Mouse (Mus musculus) inflammation-experienced regulatory T-cells, adult 6 months (primary cell): ENCODE measurements around the gene Gm11027. TPM values are rescaled to one million over a fixed set of nuclear protein-coding genes. Genes with fewer than 3 reads are reported as not detected.
A peak's percentile ranks its signal among the peaks of the same experiment; 100 is the strongest.
"Not testable (repeated sequence)": the region's sequence is repeated elsewhere in the genome, so short reads cannot be mapped to it uniquely, and the experiment has no call there.

Experiments used
- ATAC-seq: one replicate; pipeline ENCODE4 v1.8.0; 2017
- polyA plus RNA-seq, 3 experiments: library from polyadenylated mRNA; unstranded; fragments of 100-300 nt; shearing (Covaris generic); gene quantifications; one replicate each; pipeline ENCODE4 v1.2.1; 2017

Gm11027 gene
- 1 to 10 TPM in 1 of 3 experiments, not detected in 2; 2.2 TPM for polyA plus RNA-seq

DNA sequence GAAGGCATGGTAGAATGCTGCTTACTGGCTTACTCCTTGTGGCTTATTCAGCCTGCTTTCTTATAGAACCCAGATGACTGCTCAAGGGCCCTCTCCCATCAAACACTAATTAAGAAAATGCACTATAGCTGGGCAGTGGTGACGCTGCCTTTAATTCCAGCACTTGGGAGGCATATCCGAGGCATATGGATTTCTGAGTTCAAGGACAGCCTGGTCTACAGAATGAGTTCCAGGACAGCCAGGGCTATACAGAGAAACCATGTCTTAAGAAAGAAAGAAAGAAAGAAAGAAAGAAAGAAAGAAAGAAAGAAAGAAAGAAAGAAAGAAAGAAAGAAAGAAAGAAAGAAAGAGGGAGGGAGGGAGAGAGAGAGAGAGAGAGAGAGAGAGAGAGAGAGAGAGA is at the start of gene Gm11027:
Gene Gm11027 (plus strand): TSS at position 301 of the 400 bp plus-strand sequence.
- not testable (repeated sequence) for ATAC-seq

DNA sequence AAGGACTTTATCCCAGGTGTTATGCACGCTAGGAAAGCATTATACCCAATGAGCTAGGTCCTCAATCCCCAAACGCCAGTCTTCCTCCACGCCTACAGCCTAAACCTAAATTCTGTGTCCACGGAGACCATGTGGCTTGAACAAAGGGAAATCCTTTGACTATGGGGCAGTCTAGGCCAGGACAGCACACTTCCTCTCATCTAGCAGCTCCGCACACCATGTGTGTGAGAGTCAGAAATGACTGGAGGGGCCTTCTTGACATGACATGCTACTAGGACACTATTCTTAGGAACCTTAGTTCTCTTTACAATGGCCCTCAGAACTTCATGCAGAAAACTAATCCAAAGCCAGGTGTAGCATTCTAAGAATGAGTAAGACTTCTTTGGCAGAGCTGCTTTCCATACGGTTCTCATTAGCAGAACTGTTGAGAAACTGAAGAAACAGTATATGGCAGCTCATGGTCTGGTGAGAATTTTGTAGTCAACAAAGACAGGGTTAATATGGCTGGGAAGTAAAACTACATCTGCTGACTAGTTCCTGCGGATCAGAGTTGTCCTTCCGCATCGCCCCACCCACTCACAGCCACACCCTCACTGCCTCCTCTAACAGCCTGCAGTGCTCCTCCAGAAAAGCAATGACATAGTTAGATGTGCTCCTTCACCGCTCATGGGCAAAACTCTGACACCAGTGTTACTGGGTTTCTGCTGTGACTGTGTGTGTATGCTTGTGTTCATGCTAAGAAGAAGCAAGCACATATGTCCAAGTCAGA is 48.7 kb upstream of the Gm11027 start:
- no peak for ATAC-seq

DNA sequence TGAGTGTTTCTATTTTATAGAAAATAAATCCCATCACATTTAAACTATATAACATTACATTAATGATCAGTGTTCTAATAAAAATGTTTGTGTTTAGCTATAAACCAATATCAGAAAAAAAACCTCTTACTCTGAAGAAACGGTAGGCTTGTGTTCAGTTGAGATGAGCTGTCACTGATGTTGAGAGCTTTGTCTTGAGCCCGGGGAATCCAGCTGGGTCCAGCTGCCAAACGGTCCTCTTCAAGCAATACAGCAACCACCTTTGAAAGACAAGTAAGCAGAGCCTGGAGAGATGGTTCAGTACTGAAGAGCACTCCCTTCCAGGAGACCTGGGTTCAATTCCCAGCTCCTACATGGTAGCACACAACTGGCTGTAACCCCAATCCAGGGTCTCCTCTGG is 45.7 kb upstream of the Gm11027 start:
- ATAC-seq: no peak

DNA sequence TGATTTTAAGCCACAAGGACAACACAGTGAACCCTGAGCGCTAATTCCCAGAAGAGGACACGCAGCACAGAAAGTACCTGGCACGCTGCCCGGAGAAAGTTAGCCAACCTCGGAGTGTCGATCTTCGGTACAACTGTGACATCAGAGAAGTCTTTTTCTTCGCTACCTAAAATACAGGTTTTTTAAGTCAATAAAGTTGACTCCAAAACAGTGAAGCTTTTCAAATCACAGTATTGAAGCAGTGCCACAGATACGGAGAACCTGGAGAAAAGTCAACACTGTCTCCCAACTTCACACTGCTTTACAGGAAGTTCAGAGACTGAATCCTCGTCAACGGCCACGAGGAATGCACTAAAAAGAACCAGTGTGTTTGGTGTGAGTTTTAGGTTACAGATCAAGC is 43.6 kb upstream of the Gm11027 start:
- no peak for ATAC-seq

DNA sequence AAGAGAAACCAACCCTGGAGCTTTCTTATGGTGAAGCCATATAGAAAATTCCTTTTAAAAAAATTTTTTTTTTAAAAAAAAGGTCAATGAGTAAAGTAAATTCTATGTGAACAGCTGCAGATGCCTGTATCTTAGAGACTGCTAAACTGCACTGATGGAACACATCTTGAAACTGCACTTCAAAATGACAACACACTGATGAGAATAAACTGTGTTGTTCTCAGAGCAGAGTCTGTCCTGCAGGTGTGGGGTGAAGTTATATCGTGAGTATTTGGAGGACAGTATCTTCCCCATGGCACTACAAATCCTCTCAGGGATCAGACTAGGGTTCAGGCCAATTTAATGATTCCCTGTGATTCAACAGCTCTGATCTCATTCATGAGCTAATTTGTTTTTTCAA is 43.1 kb upstream of the Gm11027 start:
- ATAC-seq: no peak

DNA sequence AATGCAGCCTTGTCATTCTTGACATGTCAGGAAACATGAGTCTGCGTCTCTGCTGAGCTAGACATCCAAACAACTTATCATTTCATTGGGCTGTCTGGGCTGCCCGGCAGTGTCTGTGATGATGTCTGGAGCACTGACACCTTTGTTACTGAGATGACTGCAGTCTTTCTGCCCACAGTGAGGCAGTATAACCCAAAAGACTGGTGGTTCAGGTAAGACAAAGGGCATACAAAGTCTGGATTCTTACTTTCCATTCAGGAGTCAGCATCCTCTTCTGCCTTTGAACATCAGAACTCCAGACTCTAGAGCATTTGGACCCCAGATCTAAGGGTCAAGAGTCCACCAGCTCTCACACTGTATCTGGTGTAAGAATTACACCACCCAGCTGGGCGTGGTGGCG is 39.8 kb upstream of the Gm11027 start:
- ATAC-seq: peak; percentile 54

DNA sequence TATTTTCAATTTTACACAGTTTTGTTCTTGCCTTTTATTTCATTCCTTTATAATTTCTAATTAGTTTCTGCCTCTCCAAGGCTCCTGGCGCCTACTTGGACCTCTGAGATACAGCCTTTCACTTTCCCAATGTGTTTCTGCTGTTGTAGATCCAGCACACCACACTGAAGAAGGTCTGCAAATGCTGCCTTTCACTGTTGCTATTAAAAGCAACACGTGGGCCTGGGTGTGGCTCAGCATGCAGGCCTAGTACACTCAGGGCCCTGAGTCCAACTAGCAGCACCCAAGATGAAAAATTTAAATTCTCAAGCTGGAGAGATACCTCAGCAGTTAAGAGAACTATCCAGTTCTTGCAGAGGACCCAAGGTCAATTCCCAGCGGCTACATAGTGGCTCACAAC is 38.5 kb upstream of the Gm11027 start:
- ATAC-seq: no peak

DNA sequence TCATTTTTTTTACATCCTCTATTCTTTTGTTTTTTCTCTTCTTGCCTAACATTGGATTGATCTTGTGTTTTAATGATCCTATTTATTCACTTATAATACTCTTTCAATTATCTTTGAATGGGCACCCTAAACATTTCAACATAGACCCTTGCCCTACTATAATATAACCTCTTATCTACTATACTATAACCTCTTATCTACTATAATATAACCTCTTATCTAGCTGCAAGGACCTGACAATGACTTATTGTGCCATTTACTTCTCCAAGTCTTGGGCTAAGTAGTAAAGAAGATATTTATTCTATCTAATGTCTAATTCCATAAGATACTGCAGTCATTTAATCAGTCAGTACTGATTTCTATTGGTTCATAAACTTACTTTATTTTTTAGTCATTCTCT is 36.8 kb upstream of the Gm11027 start:
- no peak for ATAC-seq

DNA sequence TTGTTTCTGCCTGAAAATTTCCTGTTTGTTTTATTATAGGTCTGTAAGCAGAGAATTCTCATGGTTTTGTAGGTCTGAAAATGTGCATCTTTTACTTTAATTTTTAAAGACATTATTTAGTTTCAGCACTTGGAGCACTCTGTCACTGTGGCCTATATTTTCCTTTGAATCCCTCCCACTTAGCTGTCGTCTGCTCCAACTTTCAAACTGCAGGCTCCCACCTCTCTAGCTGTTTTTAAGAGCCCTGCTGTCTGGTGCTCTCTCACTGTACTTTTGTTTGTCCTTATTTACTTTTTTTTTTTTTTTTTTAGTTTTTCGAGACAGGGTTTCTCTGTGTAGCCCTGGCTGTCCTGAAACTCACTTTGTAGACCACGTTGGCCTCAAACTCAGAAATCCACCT is 36.4 kb upstream of the Gm11027 start:
- ATAC-seq: no peak

DNA sequence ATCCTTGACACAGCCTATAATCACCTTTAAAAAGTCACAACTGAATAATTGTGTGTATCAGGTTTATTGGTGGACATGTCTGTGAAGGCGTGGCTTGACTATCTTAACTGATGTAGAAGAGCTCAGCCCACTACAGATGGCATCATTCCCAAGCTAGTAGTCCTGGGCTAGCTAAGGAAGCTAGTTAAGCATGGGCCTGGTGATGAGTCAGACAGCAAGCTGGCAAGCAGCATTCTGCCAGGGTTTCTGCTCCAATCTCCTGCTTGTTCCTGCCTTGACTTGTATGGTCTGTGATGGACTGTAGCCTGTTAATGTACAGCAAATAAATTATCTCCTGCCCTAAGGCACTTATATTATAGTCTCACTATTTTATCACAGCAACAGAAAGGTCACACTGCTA is 30.6 kb upstream of the Gm11027 start:
- ATAC-seq: no peak

DNA sequence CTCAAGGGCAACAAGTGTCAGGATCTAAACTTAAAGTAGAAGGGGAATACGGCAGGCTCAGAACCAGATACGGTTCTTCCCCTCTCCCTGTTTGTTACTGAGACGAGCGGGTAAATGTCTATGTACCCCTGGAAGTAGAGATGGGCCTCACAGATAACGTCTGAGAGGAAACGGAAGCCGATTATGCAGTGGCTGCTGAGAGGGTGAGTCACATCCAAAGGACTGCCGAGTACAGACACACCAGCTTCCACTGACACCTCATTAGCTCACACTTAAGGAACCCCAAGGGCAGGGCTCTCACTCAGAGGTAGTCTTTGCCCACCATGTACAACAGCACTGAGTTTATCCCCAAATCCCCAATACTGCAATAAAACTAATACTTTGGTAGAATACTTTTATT is 20.5 kb upstream of the Gm11027 start:
- peak; percentile 99 for ATAC-seq

DNA sequence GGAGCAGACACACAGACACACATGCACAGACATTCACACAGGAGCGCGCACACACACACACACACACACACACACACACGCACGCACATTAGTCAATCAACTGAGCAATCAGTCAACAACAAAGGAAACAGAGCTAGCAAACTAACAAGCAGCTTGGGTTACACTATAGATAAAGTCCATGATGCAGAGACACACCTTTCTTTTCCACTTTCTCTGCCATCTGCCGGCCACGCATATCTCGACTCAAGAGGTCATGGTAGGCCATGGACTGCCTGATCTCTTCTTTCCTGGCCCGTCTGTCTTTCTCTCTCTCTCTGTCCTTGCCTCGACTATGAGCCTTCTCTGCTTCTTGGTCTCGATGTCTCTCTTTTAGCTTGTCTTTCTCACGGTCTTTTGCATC is 19.6 kb upstream of the Gm11027 start:
- ATAC-seq: no peak

DNA sequence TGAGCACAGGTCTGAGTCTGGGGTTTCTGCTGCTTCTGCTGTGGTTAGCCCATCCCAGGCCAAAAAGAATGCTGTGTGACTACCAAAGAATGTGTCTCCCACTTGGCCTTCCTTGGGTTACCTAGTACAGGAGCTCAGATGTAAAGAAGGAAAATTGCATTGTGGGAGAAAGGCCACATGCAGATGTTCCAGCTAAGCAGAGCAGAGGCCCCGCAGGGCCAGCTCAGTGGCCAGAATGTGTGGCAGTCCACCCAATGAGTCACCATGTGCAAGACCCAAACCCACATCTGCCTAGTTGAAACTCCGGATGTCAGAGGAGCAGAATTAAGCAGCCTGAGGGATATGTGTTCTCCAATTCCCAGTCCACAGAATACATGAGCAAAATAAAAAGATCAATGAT is 16.9 kb upstream of the Gm11027 start:
- no peak for ATAC-seq

DNA sequence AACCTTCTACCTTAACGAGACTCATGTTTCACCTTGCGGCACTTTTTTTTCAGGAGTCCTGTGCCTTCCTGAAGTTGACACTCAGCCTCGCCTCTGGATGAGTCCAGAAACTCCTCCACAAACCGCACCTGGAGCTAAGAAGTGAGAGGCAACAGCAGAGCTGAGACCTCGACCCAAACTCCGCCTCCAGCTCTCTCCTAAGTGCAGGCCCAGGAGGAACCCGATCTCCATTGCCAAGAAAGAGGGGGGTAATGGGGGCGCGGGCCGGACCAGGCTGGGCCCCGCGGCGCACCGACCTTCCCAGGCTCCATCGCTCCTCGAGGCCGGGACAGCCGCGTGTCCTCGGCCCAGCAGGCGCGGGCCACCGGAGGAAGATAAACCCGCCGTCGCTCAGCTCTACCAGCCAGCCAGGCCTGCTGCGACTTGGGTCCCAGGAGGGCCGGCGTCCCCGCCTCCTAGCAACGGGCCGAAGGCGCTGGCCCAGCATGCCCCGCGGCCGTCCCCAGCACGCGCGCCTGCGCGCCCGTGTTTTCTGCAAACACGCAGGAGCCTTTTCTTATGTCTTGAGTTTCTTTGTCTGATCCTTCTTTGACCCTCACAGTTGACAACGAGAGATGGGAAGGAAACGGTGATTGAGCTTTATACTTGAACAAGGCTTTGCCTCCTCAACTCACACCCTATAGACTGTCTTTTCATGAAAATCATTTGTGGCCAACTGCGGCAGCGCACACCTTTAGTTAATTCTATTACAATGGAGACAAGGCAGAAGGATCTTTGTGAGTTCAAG is 12.4 kb upstream of the Gm11027 start, which contains the start of gene Wdr60:
Gene Wdr60 (minus strand): TSS at position 468 of the 787 bp plus-strand sequence.
- peak; percentile 97 for ATAC-seq

DNA sequence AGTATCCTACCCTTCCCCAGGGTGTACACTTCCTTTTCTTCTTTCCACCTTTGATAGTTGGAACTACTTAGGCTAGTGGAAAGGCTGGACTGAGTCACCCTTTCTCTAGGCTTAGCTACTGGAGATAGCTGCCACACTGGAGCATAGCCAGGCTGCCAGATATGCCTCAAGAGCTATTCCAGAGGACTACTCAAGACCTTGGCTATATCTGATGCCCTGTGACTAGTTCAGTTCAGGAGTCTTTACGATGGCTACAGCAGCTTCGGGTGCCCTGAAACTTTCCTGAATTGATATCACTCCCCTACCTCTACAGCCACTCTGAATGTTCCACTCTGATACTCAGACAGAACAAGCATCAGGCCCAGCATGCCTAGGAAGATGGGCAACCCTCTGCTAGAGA is 10.4 kb upstream of the Gm11027 start:
- no peak for ATAC-seq

DNA sequence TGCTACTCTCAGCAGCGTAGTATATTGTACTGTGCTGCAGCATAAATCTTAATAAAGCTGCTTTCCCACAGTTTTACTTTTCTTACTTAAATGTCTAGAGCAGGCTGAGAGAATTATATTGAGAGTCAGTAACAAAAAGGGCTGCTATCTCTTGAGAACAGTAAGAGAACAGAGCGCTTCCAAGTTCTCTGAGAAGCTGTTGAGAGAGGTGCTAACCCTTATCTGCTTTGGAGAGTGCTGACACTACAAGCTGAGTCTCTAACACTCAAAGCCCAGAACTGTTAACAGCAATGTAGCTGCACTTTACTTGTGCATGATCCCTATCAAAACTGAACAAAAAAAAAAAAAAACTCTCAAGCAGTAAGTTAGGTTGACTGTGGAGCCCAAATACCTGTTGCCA is 9.9 kb upstream of the Gm11027 start:
- ATAC-seq: no peak

DNA sequence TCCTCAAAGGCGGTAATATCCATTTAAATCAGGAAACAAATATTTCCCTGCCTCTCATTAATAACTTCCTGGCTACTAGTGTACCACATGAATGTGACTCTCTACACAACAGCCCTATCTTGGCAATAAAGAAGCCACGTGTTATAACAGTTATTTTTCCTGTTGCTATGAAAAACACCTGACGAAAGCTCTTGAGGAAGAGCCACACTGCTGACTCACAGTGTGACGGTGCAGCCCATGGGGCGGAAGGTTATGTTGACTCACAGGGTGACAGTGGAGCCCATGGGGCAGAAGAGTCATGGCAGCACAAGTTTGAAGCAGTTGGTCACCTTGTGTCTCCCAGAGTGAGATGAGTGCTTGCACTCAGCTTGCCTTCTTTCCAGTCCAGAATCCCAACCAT is 5.7 kb upstream of the Gm11027 start:
- no peak for ATAC-seq

DNA sequence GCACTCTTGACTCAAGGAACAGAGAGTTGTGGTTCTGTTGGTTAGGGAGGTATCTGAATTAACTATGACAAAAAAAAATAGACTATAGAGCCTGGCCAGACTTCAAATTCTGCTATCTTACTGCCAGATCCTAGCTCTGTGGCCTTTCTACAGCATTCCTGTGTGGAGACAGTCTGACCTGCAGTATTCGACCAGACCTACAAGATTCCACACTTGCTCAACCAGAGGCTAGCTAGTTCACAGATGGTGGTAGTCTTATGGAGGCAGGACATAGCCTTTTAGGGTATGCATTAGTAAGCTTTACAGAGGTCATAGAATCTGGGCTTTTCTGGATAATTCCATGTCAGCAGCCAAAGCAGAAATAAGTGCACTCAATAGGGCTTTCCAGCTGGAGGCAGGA is 4.6 kb upstream of the Gm11027 start:
- ATAC-seq: no peak

DNA sequence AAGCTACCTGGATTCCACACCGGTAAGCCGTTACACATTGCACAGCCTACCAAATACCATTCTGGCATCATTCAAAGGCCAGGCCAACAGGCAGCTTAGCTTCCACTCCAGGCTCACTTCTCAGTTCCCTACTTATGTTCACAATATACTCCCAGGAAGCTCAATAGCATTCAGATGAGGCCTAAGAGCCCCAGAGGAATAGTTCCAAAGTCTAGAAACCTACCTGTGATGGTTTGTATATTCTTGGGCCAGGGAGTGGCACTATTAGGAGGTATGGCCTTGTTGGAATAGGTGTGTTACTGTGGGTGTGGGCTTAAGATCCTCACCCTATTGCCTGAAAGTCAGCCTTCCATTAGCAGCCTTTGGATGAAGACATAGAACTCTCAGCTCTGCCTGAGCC is 4.1 kb upstream of the Gm11027 start:
- no peak for ATAC-seq

DNA sequence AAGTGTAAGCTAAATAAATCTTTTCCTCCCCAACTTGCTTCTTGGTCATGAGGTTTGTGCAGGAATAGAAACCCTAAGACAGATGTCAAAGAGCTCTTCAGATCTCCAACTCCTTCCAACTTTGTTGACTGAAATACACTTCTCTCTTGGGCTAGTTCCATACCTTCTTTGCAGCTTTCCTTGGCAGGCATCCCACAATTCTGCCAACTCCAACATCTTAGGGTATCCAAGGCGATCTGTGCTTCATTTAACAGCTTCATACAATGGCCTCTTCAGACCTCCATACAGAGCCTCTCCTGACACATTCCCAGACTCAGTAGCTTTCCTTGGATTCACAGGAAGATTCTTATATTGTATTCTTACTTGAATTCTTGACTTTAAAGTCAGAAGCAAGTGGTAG is 1.5 kb upstream of the Gm11027 start:
- no peak for ATAC-seq

DNA sequence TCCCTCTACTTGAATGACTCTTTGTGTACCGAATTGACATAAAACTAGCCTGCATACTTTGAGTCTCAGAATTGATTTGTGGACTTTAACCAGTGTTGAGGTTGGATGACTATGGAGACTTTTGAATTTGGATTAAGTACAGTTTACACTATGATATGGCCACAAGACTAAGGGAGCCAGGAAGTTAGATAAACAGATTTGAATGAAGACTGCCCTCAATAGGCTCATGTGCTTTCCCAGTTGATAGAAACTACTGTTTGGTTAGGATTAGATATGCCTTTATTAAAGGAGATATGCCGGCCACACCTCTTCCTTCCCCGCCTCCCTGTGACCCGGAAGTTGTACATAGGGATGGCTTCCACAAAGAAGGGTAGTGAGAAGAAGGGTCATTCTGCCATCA is 445 bp downstream of the Gm11027 start:
- ATAC-seq: no peak

DNA sequence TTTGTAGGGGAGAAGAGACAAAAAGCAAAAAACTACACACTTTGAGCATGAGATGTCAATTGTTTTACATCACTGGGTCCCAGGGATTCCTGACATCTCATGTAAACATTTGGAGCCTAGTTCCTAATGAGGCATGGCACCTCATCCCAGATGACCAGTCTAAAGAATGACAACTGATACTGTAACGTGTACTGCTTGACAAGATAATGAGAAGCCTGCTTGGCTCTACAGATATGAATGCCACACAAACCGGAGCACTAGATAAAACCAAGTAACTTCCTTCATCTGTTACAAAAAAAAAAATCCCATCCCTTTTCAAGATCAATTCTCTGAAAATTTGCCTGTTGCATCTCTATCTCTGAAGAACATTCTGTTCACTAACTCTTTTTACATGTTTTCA is 1.8 kb downstream of the Gm11027 start:
- no peak for ATAC-seq

DNA sequence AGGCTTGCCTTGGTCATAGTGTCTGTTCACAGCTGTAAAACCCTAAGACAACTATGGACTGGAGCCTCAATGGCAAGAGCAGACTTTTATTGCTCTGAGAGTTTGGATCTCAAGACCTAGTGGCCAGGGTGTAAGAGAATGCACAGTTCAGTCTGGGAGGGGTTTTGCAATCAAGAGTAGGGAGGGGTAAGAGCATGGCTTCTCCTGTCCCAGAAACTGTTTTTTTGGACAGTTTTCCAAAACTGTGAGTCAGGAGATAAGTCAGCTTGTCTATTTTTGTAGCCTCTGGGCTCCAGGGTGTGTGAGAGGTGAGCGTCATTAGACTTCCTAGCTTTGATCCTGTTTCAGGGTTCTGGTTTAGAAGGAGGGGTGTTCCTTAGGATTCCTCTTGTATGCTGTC is 3.4 kb downstream of the Gm11027 start:
- no peak for ATAC-seq

DNA sequence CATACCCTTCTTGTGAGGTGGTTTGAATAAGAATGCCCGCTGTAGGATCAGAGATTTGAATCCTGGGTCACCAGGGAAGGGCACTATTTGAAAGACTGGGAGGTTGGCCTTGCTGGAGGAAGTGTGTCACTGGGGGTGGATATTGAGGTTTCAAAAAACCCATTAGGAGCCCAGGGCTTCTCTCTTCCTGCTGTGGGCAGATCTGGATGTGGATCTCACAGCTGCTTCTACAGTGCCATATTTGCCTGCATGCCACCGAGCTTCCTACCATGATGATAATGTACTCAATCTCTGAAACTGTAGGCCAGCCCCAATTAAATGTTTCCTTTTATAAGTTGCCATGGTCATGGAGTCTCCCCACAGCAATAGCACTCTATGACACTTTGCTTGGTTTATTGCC is 4.0 kb downstream of the Gm11027 start:
- ATAC-seq: no peak
